Mouse (Mus musculus): ENCODE measurements at regions not wholly inside any gene's neighbourhood (a gene's known extent, or its start where the extent isn't known, plus 50 kb on each side); places are given as distances from the start of the nearest gene placed in this dataset.
A peak's percentile ranks its signal among the peaks of the same experiment; 100 is the strongest.

- no peak for TF ChIP-seq CTCF (IDR thresholded peaks at IDR 0.05)
- peak; percentile 49 for TF ChIP-seq EP300 (IDR thresholded peaks at IDR 0.05)
Observed at GRCm38 (mm10) chr6:140368354-140369069, 55.3 kb upstream of the Plekha5 start.

Data from lung, postnatal 0 days (tissue).